Mouse (Mus musculus): ENCODE measurements around the gene Plekhg1. TPM values are rescaled to one million over a fixed set of nuclear protein-coding genes. Genes with fewer than 3 reads are reported as not detected.

Gene Plekhg1
- 5.0 and 6.1 TPM in 2 replicates for polyA plus RNA-seq (2016; fragmentation: Nextera tagmentation; extraction: Ambion mirVana)

- Histone ChIP-seq H3K4me3 (peak within 1 kb of the TSS; percentile 71), H3K27me3 (ENCODE audit: insufficient read depth, poor library complexity, severe bottlenecking) (no peaks in the 10 kb centered on the region), H3K36me3 (no peaks in the 10 kb centered on the region), H3K27ac (peak within 1 kb of the TSS; percentile 85), H3K9me3 (no peaks in the 10 kb centered on the region), H3K4me1 (peaks cover 4% of the 10 kb centered on the region; the same call in 1 of the 2 replicates)
- whole genome bisulfite sequencing, result under 1% methylated on average over 29 of the region's 29 CpGs
- peak; percentile 91 for DNase-seq (ENCODE audit: low spot score)
Measured at GRCm38 (mm10) chr10:3740148-3740503, at the start of gene Plekhg1. Gene Plekhg1 (plus strand): TSS chr10:3740364.

DNA sequence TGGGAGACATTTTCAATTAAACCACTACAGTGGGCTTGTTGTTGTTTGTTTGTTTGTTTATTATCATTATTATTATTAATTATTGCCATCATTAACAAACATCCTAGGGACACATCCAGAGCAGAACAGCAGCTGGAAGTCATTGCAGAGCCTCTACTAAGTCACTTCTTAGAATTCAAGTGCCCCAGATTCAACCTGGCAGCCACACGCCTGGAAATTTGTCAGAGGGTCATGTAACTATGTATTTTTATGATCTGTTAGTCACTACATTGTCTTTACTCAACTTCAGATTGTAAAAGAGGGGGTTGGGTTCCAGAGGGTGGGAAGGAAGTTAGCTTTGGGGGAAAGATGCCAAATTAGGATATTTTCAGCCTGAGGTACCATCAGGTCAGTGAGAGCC, 47.4 kb upstream of the Plekhg1 start:
- no peaks in the 10 kb centered on the region for H3K9me3 ChIP-seq
- 76% methylated on average over 1 of the region's 1 CpGs for WGBS
- DNase-seq (ENCODE audit: low spot score), result no peak

GRCm38 (mm10) chr10:3693699-3694280, 46.4 kb upstream of the Plekhg1 start:
- no peaks in the 10 kb centered on the region for H3K27me3 ChIP-seq (ENCODE audit: insufficient read depth, poor library complexity, severe bottlenecking)
- no peaks in the 10 kb centered on the region for H3K9me3 ChIP-seq
- DNase-seq (ENCODE audit: low spot score), result no peak
- 77% methylated on average over 6 of the region's 6 CpGs for WGBS
- no peaks in the 10 kb centered on the region for H3K36me3 ChIP-seq
- no peak overlapping the region for H3K4me3 ChIP-seq
- no peaks in the 10 kb centered on the region for H3K4me1 ChIP-seq
- H3K27ac ChIP-seq, result no peak overlapping the region

More for the DNA sequence above, 47.4 kb upstream of the Plekhg1 start:
- Histone ChIP-seq H3K4me1 (no peaks in the 10 kb centered on the region), H3K27me3 (ENCODE audit: insufficient read depth, poor library complexity, severe bottlenecking) (no peaks in the 10 kb centered on the region), H3K4me3 (no peak overlapping the region), H3K27ac (no peak overlapping the region), H3K36me3 (no peaks in the 10 kb centered on the region)

DNA sequence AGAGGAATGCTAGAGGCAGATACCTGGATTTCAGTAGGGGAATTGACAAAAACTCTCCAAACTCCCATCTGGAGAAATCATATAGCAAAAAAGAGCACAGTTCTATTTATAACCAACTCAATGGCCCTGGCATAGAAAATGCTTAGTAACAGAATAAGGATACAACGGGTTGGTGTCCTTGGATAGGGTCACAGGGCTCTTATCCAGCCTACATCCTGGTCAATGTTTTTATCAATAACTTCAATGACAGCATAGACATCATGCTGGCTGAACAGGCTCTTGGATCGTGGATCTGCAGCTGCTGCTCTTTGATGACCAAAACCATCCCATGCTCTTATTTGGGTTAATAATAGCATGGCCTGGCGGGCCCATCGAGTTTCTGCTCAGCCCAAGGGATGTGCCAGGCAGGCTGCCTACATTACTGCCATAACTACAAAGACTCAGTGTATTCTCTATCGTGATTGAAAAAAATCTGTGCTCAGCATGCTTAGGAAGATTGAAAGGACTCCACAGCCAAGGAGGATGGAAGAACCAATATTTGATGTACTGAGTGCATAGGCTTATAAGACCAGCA, 44.7 kb upstream of the Plekhg1 start:
- no peaks in the 10 kb centered on the region for H3K27me3 ChIP-seq (ENCODE audit: insufficient read depth, poor library complexity, severe bottlenecking)
- 74% methylated on average over 5 of the region's 5 CpGs for WGBS
- H3K27ac ChIP-seq, result no peak overlapping the region
- H3K4me1 ChIP-seq, result no peaks in the 10 kb centered on the region
- H3K4me3 ChIP-seq, result no peak overlapping the region
- no peaks in the 10 kb centered on the region for H3K9me3 ChIP-seq
- H3K36me3 ChIP-seq, result no peaks in the 10 kb centered on the region
- DNase-seq (ENCODE audit: low spot score), result no peak

- no peaks in the 10 kb centered on the region for H3K27me3 ChIP-seq (ENCODE audit: insufficient read depth, poor library complexity, severe bottlenecking)
- no peak overlapping the region for H3K4me3 ChIP-seq
- no peaks in the 10 kb centered on the region for H3K36me3 ChIP-seq
- no peaks in the 10 kb centered on the region for H3K4me1 ChIP-seq
- 48% methylated on average over 8 of the region's 8 CpGs for WGBS
- no peak for DNase-seq (ENCODE audit: low spot score)
- H3K27ac ChIP-seq, result peak overlapping the region; percentile 47; the same call in 1 of the 2 replicates
- no peaks in the 10 kb centered on the region for H3K9me3 ChIP-seq
Measured at GRCm38 (mm10) chr10:3696727-3697348, 43.3 kb upstream of the Plekhg1 start.

GRCm38 (mm10) chr10:3697500-3697899, 42.7 kb upstream of the Plekhg1 start:
- DNase-seq (ENCODE audit: low spot score), result no peak
- no peaks in the 10 kb centered on the region for H3K36me3 ChIP-seq
- H3K27ac ChIP-seq, result no peak overlapping the region
- H3K4me3 ChIP-seq, result no peak overlapping the region
- H3K4me1 ChIP-seq, result no peaks in the 10 kb centered on the region
- no peaks in the 10 kb centered on the region for H3K9me3 ChIP-seq
- 82% methylated on average over 5 of the region's 5 CpGs for WGBS
- H3K27me3 ChIP-seq (ENCODE audit: insufficient read depth, poor library complexity, severe bottlenecking), result no peaks in the 10 kb centered on the region

GRCm38 (mm10) chr10:3700225-3701073, 39.7 kb upstream of the Plekhg1 start:
- no peaks in the 10 kb centered on the region for H3K27me3 ChIP-seq (ENCODE audit: insufficient read depth, poor library complexity, severe bottlenecking)
- H3K27ac ChIP-seq, result no peak overlapping the region
- no peaks in the 10 kb centered on the region for H3K4me1 ChIP-seq
- DNase-seq (ENCODE audit: low spot score), result no peak
- WGBS, result 75% methylated on average over 12 of the region's 12 CpGs
- no peaks in the 10 kb centered on the region for H3K36me3 ChIP-seq
- H3K9me3 ChIP-seq, result no peaks in the 10 kb centered on the region
- no peak overlapping the region for H3K4me3 ChIP-seq

DNA sequence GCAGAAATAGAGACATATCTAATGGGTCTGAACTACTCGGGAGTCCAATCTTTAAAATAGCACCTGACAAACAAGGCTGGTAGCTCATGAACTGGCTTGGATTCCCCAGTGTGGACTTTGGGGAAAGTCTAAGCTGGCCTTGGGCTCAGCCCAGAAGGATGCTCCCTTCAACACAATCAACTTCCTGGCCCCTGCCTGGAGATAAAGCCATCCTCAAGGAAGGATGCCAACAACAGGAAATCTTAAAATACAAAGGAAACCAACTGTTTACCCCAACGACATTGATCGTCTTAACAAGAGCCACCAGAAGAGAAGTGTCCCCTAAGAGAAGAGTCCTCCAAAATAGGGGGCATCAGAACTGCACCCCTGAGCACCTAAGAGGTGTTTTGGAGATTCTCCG, 38.3 kb upstream of the Plekhg1 start:
- H3K36me3 ChIP-seq, result no peaks in the 10 kb centered on the region
- H3K27me3 ChIP-seq (ENCODE audit: insufficient read depth, poor library complexity, severe bottlenecking), result no peaks in the 10 kb centered on the region
- no peak overlapping the region for H3K4me3 ChIP-seq
- no peak for DNase-seq (ENCODE audit: low spot score)
- 64% methylated on average over 4 of the region's 4 CpGs for WGBS
- no peaks in the 10 kb centered on the region for H3K4me1 ChIP-seq
- no peaks in the 10 kb centered on the region for H3K9me3 ChIP-seq
- H3K27ac ChIP-seq, result no peak overlapping the region

- Histone ChIP-seq H3K4me1 (no peaks in the 10 kb centered on the region), H3K4me3 (no peak overlapping the region), H3K36me3 (no peaks in the 10 kb centered on the region), H3K27ac (no peak overlapping the region), H3K27me3 (ENCODE audit: insufficient read depth, poor library complexity, severe bottlenecking) (no peaks in the 10 kb centered on the region), H3K9me3 (no peaks in the 10 kb centered on the region)
- no peak for DNase-seq (ENCODE audit: low spot score)
- WGBS, result 76% methylated on average over 2 of the region's 2 CpGs
Measured at GRCm38 (mm10) chr10:3702585-3702984, 37.6 kb upstream of the Plekhg1 start.

GRCm38 (mm10) chr10:3706231-3706630, 33.9 kb upstream of the Plekhg1 start:
- Histone ChIP-seq H3K36me3 (no peaks in the 10 kb centered on the region), H3K9me3 (no peaks in the 10 kb centered on the region), H3K4me1 (no peaks in the 10 kb centered on the region), H3K4me3 (no peak overlapping the region), H3K27ac (no peak overlapping the region), H3K27me3 (ENCODE audit: insufficient read depth, poor library complexity, severe bottlenecking) (no peaks in the 10 kb centered on the region)
- no peak for DNase-seq (ENCODE audit: low spot score)
- 62% methylated on average over 4 of the region's 4 CpGs for WGBS

DNA sequence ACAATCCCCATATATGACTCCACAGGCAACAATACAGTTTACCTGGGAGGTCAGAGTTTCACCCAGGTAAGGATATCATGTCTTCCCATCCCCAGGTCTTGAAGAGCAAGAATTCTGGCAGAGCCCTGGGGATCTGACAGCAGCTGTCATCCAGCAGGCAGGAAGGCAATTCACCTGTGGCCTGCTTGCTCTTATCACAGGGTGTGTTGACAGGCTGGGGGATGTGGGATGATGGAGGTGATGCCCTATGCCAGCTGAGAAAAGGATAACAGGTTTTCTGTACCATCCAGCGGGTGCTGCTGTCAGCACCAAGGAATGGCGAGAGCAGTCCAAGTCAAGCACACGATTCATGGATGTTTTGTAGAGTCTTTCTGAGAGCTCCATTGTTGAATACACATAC, 30.1 kb upstream of the Plekhg1 start:
- Histone ChIP-seq H3K27ac (no peak overlapping the region), H3K9me3 (0 out of 2 replicates have a peak, but pooled peaks cover 4% of the 10 kb centered on the region), H3K36me3 (no peaks in the 10 kb centered on the region), H3K27me3 (ENCODE audit: insufficient read depth, poor library complexity, severe bottlenecking) (no peaks in the 10 kb centered on the region), H3K4me3 (no peak overlapping the region), H3K4me1 (no peaks in the 10 kb centered on the region)
- DNase-seq (ENCODE audit: low spot score), result no peak
- 55% methylated on average over 3 of the region's 3 CpGs for WGBS

DNA sequence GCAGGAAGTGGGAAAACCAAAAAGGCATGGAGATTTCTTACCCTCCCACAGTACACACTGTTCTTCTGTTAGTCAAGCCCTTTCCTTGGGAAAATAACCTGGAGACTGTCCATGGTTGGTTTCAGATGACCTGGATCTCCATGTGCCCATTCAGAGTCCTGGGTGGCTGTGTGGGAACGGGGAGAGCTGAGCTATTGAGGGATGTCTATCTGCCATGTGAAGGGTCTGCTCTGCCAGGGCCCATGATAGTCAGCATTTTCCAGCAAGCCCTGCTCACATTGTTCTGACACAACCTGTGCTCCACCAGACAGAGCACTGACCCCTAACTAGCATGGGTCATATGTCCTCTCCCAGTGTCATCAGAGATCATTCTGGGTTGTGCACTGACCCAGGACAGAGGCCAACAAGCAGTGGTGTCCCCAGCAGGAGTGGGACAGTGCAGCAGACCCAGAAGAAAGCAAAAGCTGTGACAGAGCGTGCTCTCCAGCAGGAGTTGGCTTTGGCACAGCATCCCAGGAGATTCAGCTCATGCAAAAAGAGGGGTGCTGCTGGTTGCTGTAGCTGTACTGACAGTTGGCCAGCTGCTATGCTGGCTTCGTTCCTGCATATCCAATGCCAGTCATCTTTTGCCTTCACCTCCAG, 24.7 kb upstream of the Plekhg1 start:
- peaks cover 5% of the 10 kb centered on the region; the same call in 1 of the 2 replicates for H3K4me1 ChIP-seq
- H3K36me3 ChIP-seq, result no peaks in the 10 kb centered on the region
- 0 out of 2 replicates have a peak, but pooled peaks cover 4% of the 10 kb centered on the region for H3K9me3 ChIP-seq
- no peak for DNase-seq (ENCODE audit: low spot score)
- WGBS, result 86% methylated on average over 3 of the region's 3 CpGs
- H3K27me3 ChIP-seq (ENCODE audit: insufficient read depth, poor library complexity, severe bottlenecking), result no peaks in the 10 kb centered on the region
- H3K4me3 ChIP-seq, result no peak overlapping the region
- H3K27ac ChIP-seq, result no peak overlapping the region

Measured in heart, embryonic 10.5 days (tissue).